Mouse (Mus musculus) hindbrain, embryonic 10.5 days (tissue): ENCODE measurements around the gene Vip. TPM values are rescaled to one million over a fixed set of nuclear protein-coding genes. Genes with fewer than 3 reads are reported as not detected.

Source experiments
- DNase-seq: peaks from one replicate; pipeline ENCODE4 v3.0.0-alpha.2; 2017; ENCODE audit warnings: low spot score
- H3K27ac ChIP-seq: fragments of 300-500 bp; sonication (generic); 2 replicates; pipeline ENCODE4 v1.5.1; 2016; ENCODE audit warnings: mild to moderate bottlenecking, moderate library complexity
- H3K27me3 ChIP-seq: fragments of 300-500 bp; sonication (generic); 2 replicates; pipeline ENCODE4 v1.6.1; 2016; ENCODE audit warnings: mild to moderate bottlenecking; ENCODE audit not compliant: poor library complexity, insufficient read depth, severe bottlenecking
- H3K36me3 ChIP-seq: fragments of 300-500 bp; sonication (generic); 2 replicates; pipeline ENCODE4 v1.6.1; 2016; ENCODE audit warnings: mild to moderate bottlenecking, moderate library complexity
- H3K4me1 ChIP-seq: fragments of 300-500 bp; sonication (generic); replicated peaks from 2 replicates; pipeline ENCODE4 v1.6.1; 2016; ENCODE audit warnings: mild to moderate bottlenecking
- H3K4me3 ChIP-seq: fragments of 300-500 bp; sonication (generic); 2 replicates; pipeline ENCODE4 v1.5.1; 2016; ENCODE audit warnings: mild to moderate bottlenecking, moderate library complexity
- H3K9me3 ChIP-seq: fragments of 300-500 bp; sonication (generic); 2 replicates; pipeline ENCODE4 v1.6.1; 2016; ENCODE audit warnings: mild to moderate bottlenecking, moderate library complexity
- WGBS: fragments of 180-500 bp; shearing (Covaris S2); methylation state at CpG from one replicate; pipeline ENCODE4 v1.1.7; 2016; 5-methylcytosine and 5-hydroxymethylcytosine counted together
- polyA plus RNA-seq: library from polyadenylated mRNA; unstranded; fragments of >200 nt; fragmentation: Nextera tagmentation; extraction: Ambion mirVana; gene quantifications from 2 replicates; pipeline ENCODE4 v1.2.1, GENCODE M21; 2016

Gene Vip
- polyA plus RNA-seq, 1 experiment from 2014 or later = 0.90 TPM

GRCm38 (mm10) chr10:5634336-5634735 lies 4.7 kb upstream of the Vip start:
- Histone ChIP-seq H3K9me3 (no peaks in the 10 kb centered on the region), H3K27me3 (no peaks in the 10 kb centered on the region), H3K36me3 (no peaks in the 10 kb centered on the region), H3K27ac (no peak overlapping the region), H3K4me3 (no peak overlapping the region), H3K4me1 (no peaks in the 10 kb centered on the region)
- WGBS = 35% methylated on average over 1 of the region's 1 CpGs
- no peak for DNase-seq

- H3K9me3 ChIP-seq = no peaks in the 10 kb centered on the region
- H3K36me3 ChIP-seq = no peaks in the 10 kb centered on the region
- no peaks in the 10 kb centered on the region for H3K4me1 ChIP-seq
- no peak overlapping the region for H3K4me3 ChIP-seq
- DNase-seq = no peak
- H3K27me3 ChIP-seq = no peaks in the 10 kb centered on the region
- H3K27ac ChIP-seq = no peak overlapping the region
- WGBS = 80% methylated on average over 4 of the region's 4 CpGs
Observed at GRCm38 (mm10) chr10:5637322-5637721, 1.7 kb upstream of the Vip start.

- H3K36me3 ChIP-seq = no peaks in the 10 kb centered on the region
- no peak overlapping the region for H3K4me3 ChIP-seq
- no peaks in the 10 kb centered on the region for H3K27me3 ChIP-seq
- H3K4me1 ChIP-seq = no peaks in the 10 kb centered on the region
- WGBS = 85% methylated on average over 2 of the region's 2 CpGs
- H3K27ac ChIP-seq = no peak overlapping the region
- H3K9me3 ChIP-seq = no peaks in the 10 kb centered on the region
- no peak for DNase-seq
Observed at GRCm38 (mm10) chr10:5681275-5681674, 42.3 kb downstream of the Vip start.

- no peak for DNase-seq
- Histone ChIP-seq H3K36me3 (no peaks in the 10 kb centered on the region), H3K27ac (no peak overlapping the region), H3K4me1 (no peaks in the 10 kb centered on the region), H3K4me3 (no peak overlapping the region), H3K9me3 (no peaks in the 10 kb centered on the region), H3K27me3 (no peaks in the 10 kb centered on the region)
- WGBS = 76% methylated on average over 6 of the region's 6 CpGs
Observed at GRCm38 (mm10) chr10:5685608-5686007, 46.6 kb downstream of the Vip start.

GRCm38 (mm10) chr10:5694351-5694750 lies 55.3 kb downstream of the Vip start:
- Histone ChIP-seq H3K4me1 (no peaks in the 10 kb centered on the region), H3K27me3 (no peaks in the 10 kb centered on the region), H3K36me3 (no peaks in the 10 kb centered on the region), H3K4me3 (no peak overlapping the region), H3K9me3 (no peaks in the 10 kb centered on the region), H3K27ac (no peak overlapping the region)
- no peak for DNase-seq
- 89% methylated on average over 1 of the region's 1 CpGs for WGBS

Other genes with a start within 250 kb of the Vip start
- gene Syne1, start 87.7 kb upstream of the Vip start, polyA plus RNA-seq = 2.7 and 3.2 TPM in 2 replicates
- 1.5 and 2.2 TPM in 2 replicates for gene Myct1, start 45.4 kb upstream of the Vip start, polyA plus RNA-seq
- 84.4 and 109 TPM in 2 replicates for gene Fbxo5, start 166.4 kb downstream of the Vip start, polyA plus RNA-seq
- 10.5 and 14.2 TPM in 2 replicates for gene Mtrf1l, start 184.7 kb downstream of the Vip start, polyA plus RNA-seq